Mouse (Mus musculus) kidney, adult 11 months (tissue): ENCODE measurements at regions not wholly inside any gene's neighbourhood (a gene's known extent, or its start where the extent isn't known, plus 50 kb on each side); places are given as distances from the start of the nearest gene placed in this dataset.
"Not testable (repeated sequence)": the region's sequence is repeated elsewhere in the genome, so short reads cannot be mapped to it uniquely, and the experiment has no call there.

Experiments
- DNase-seq: peaks from one replicate; pipeline ENCODE4 v3.0.0; 2022

DNA sequence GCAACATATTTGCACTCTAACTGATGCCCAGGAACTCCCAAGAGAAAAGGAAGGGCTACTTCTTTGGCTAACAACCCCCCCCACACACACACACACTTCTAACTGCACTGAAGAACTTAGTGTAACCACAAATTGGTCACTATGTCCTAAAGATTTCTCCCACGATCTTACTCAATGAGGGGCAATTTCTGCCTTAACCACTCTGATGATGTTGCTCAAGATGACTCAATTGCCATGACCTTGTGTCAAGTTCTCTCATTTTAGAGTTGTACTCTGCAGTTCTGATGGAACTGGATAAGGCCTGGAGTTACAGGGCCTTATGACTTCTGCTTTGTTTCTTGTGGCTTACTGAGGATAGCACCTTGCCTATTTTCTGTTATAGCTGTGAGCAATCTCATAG is 81.7 kb downstream of the Sem1 start:
- no peak for DNase-seq

DNA sequence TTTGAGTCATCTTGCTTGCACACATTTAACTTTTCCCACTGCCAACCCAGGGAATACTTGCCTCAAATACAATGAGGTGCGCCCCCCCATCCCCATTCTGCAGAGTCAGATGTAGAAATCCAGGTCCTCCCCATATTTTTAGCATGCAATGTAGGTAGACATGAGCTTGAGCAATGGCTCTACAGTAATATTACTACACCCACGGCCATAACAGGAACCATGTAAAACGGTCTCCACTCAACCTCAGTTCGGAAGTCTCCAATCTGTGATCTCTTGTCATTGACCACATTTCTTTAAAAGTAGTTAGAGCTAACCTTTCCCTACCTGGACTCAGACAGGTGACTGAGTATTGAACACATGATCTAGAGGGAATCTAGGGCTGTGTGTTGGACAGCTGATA is 82.1 kb downstream of the Sem1 start:
- no peak for DNase-seq

- DNase-seq, result no peak
These were observed 90.3 kb downstream of the Sem1 start for GRCm38 (mm10) chr6:6488191-6488590.

DNA sequence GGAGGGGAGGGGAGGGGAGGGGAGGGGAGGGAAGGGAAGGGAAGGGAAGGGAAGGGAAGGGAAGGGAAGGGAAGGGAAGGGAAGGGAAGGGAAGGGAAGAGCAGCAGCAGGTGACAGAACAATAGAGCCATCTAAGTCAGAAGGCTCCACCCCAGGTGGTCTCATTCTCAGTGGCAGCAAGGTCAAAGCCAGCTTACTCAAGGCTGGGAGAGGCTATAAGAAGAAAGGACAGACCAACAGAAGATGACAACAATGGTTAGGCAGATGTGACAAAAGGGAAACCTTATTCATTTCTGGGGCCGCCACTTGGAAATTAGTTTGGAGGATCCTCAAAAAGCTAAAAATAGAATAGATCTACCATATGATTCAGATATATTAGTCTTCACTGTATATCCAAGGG is 96.9 kb downstream of the Sem1 start:
- not testable (repeated sequence) for DNase-seq

- peak; percentile 36 for DNase-seq
These were observed 108.1 kb downstream of the Sem1 start for GRCm38 (mm10) chr6:6470397-6470796.

- no peak for DNase-seq
These were observed 110.9 kb downstream of the Sem1 start for GRCm38 (mm10) chr6:6467526-6467925.

DNA sequence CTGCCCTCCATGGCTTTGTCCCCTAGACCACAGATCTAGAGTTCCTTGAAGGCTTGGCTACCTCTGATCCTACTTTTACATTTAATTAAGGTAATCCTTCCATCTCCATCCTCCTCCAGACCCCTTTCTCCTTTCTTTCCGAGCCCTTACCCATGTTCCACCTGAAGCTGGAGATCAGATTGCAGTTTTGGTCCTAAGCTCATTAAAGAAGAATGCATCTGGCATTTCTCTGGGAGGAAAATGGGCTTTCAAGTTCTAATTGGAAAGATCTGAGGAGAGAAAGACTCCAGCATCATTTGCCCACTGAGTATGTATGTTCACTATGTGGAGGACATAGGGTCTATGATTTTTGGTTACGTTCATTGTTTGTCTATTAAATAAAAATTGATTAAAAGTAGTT is 112.2 kb downstream of the Sem1 start:
- no peak for DNase-seq

- peak; percentile 22 for DNase-seq
These were observed 114.5 kb downstream of the Sem1 start for GRCm38 (mm10) chr6:6463807-6464470.

DNA sequence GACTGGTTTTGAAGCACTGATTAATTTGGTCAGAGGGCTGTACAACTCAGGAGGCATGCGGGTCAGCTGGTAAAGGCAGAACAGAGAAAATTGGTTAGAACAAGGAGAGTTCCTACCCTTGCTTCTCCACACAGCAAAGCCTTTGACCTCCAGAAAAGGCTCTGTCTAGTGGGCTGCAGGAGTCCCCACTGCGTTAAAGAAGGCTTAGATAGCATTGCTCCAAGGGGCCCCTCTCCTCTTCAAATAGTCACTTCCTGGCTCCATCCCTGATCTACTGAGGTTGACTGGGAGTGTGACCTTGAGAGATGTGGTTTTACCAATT is 118.6 kb downstream of the Sem1 start:
- peak; percentile 15 for DNase-seq

GRCm38 (mm10) chr6:6459006-6459917 is 119.2 kb downstream of the Sem1 start:
- no peak for DNase-seq

DNA sequence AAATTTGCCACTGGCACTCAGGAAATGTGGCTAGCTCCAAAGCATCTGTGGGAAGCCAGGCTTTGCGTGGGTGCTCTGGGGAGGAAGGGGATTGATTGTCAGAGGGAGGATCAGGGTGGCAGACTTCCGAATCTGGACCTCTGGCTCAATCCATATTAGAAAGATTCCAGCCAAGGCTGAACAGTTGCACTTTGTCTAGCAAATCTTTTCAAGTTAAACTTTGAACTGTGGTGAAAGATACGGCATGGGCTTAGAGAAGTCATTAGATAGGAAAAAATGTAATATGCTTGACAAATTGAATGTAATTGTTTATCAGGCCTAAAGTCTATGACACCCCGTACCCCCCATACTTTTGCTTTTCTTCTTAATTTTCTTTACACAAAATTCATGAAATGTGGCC is 120.7 kb downstream of the Sem1 start:
- DNase-seq, result peak; percentile 14

DNA sequence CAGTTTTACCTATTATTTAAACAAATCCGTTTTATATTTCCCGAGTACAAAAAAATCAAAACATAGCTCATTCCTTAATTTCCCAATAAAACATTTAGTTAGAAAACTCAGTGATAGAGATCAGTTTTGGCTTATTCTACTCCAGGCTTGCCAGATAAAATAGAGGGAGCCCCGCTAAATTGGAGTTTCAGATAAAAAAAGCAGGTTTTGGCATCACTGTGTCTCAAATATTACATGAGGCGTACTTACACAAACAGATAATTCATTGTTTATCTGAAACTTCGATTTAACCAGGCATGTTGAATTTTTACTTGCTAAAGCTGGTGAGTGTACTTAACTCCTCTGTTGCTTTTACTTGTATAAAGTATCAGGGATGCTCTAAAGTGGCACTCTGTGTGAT is 121.5 kb downstream of the Sem1 start:
- DNase-seq, result no peak

DNA sequence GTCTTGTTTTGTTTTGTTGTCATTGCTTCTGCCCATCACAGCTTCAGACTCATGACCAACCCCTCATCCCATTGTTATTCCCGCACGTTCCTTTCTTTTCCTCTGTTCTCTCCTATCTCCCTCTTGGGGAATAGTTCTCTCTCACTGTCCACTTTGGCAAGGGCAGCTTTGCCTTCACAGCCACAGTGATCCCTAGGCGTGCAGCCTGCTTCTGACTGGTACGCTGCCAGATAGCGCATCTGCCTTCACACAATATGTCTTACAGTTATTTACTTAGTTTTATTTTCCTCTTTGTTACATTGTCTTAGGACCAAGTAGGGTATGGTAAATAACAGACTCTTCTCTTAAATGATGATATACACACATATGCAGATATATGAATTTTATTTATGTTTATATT is 122.9 kb downstream of the Sem1 start:
- DNase-seq, result no peak

DNA sequence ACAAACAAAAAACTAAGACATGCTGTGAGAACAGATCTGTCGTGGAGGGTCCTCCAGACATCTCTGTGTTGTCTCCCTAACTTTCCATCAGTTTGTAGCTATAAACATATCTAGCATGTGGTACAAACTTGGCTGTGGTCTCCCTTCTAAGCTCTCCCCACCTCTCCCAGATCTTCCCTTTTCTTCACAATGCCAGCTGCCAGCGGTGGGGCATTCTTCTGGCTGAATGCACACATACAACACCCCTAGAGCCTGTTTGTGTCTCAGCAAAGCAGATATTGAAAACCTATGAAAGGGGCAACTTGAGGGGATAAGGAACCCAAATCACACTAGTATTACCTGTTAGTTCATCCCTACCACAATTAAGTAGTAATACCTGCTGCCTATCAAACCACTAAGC is 124.1 kb downstream of the Sem1 start:
- no peak for DNase-seq

DNA sequence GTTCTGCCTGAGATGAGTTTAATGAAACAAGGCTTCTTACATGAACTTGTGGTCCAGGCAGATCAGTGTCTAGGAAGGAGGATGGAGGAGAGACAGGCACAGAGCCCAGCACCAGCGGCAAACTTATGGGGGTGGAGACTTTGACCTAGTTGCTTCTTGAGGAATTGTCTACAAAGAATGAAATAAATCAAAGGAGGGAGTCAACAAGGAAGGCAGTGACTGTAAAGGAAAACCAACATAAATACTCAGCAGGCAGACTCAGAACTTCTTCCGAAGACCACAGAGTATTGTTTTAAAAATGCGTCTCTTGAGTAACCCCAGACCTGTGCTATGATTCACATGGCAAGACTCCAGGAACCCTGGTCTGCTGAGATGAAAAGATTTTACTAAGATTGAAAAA is 143.6 kb downstream of the Sem1 start:
- no peak for DNase-seq

- DNase-seq, result no peak
These were observed 144.1 kb downstream of the Sem1 start for GRCm38 (mm10) chr6:6434261-6434802.

DNA sequence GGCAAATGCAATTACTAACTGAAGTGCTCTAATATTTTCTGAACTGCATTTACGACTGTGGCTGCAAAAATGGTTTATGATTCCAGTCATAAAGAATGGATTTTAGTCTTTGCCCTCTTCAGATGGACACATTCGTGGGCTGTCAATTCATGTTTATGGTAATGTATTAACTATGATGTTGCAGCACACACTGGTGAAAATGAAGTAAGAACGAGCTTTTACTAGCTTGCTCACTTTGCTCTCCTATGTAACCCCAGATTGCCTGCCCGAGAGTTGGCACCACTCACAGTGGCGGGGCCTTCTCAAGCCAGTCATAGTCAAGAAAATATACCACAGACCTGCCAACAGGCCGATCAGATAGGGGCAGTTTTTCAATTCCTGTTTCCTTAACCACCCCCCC is 145.3 kb downstream of the Sem1 start:
- no peak for DNase-seq

GRCm38 (mm10) chr6:6414654-6415610 is 163.5 kb downstream of the Sem1 start:
- DNase-seq, result no peak

GRCm38 (mm10) chr6:6397997-6398396 is 180.5 kb downstream of the Sem1 start:
- no peak for DNase-seq

DNA sequence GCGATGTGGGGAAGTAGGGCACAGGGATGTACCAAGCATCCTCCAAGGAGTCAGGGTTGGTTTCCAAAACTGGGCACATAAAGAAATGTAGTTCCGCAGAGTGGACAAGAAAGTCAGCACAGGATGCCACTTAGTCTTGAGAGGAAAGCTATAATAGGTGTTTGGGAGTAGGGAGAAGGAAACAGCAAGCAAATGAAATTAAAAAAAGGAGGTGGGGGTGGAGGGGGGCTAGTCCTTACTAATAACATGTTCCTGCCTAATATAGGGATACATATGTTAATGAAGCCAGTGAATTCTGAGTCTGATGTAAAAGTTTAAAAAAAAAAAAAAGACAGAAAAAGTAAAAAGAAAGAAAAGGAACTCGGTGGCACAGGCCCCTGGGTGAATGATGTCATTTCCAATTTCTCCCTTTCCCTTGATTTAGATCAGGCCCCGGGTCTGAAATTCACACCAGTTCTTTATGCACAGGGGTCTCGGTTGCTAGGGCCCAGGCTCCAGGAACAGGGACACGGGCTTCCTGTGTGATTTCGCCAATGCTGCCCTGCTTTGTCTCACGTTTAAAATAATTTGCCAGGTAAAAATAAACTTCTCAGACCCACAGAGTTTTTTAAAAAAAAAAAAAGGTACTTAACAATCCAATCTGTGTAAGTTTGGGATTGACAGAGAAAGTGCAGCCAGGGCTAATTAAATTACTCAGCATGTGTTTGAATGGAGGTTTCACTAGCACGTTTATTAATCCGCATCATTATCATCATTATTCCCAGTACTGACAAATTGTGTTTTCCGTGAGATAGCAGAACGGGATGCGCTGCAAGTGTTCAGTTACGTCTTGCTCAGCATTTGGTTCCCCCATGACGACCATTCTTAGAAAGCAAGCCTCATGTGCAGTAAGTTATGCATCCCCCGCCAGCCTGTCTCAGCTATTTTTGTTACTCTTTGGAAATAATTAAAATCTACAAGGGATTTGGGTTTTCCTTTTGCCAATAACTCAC is 172.8 kb upstream of the Slc25a13 start:
- DNase-seq, result no peak

DNA sequence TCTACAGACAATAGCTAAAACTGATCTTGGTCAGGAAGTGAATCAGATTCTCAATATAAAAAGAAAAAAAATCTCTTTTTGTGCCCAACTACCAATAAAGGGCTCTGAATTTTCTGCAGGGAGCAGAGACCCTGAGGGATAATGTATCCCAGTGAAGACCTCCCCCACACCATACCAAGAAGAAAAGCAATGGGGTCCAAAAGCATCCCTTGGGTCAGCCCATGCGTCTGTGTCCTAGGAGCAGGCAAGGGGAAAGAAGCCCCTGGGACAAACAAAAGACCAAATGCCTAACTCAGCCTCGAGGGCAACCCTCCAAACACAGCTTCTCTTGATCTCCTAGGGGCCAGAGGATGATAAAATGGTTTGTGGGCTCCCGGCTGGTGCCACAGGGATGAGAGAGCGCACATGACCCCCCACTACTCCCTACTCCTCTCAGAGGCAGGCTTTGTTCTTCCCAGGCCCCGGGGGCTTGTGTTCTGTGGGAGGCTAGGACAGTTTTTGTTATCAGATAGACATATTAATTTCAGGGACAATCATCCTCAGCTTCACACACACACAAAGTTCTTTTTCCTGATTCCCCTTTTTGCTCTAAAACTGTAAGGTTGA is 172.0 kb upstream of the Slc25a13 start:
- no peak for DNase-seq
